Comparison of ENCODE assay signal across 24 mouse cellular contexts in genomic region chr19:36867416-36867815, GRCm38 (mm10).
"Had no signal": no experiment of that assay in that cellular context is flagged by ENCODE, and none has a peak within 500 bp of the region (broad histone marks: within the 10 kb centered on the region; RNA-seq: fewer than 3 reads in every experiment).

No protein-coding gene starts in this region.

- H3K9ac ChIP-seq: heart, embryonic 12.5 days; hindbrain, embryonic 12.5 days; hindbrain, embryonic 14.5 days; intestine, embryonic 15.5 days; limb, embryonic 12.5 days; liver, embryonic 13.5 days; liver, embryonic 15.5 days; liver, postnatal 0 days had no signal

- H3K4me1 ChIP-seq: heart, embryonic 10.5 days; heart, embryonic 12.5 days; hindbrain, embryonic 10.5 days; hindbrain, embryonic 12.5 days; intestine, embryonic 15.5 days; limb, embryonic 10.5 days; limb, embryonic 12.5 days; liver, embryonic 13.5 days; liver, embryonic 15.5 days had no signal

- H3K9me3 ChIP-seq: heart, embryonic 10.5 days; heart, embryonic 12.5 days; hindbrain, embryonic 10.5 days; hindbrain, embryonic 12.5 days; intestine, embryonic 15.5 days; limb, embryonic 10.5 days; limb, embryonic 12.5 days; liver, embryonic 13.5 days; liver, embryonic 15.5 days had no signal

- ATAC-seq: forebrain, embryonic 16.5 days; hindbrain, embryonic 16.5 days; inflammation-experienced regulatory T-cells, adult 6 months; intestine, embryonic 15.5 days; intestine, postnatal 0 days; liver, postnatal 0 days had no signal

- DNase-seq: gastrocnemius, adult 2 months; gastrocnemius, postnatal 10 days; gastrocnemius, postnatal 25 days; heart, adult 18-20 months; heart, postnatal 10 days; heart, postnatal 4 days; liver; liver, embryonic 13.5 days; liver, postnatal 0 days; lung, adult 2 months had no signal

- H3K27ac ChIP-seq: gastrocnemius, adult 2 months; heart, embryonic 10.5 days; hindbrain, embryonic 10.5 days; hindbrain, embryonic 12.5 days; hindbrain, embryonic 14.5 days; intestine, embryonic 15.5 days; left cerebral cortex, adult 2 months; limb, embryonic 10.5 days; limb, embryonic 12.5 days; liver, embryonic 13.5 days; liver, embryonic 15.5 days had no signal

- H3K4me2 ChIP-seq: heart, embryonic 12.5 days; hindbrain, embryonic 12.5 days; hindbrain, embryonic 14.5 days; intestine, embryonic 15.5 days; limb, embryonic 12.5 days; liver, embryonic 13.5 days; liver, embryonic 15.5 days had no signal

- H3K4me3 ChIP-seq: gastrocnemius, adult 2 months; heart, embryonic 10.5 days; heart, embryonic 12.5 days; hindbrain, embryonic 10.5 days; hindbrain, embryonic 12.5 days; intestine, embryonic 15.5 days; left cerebral cortex, adult 2 months; limb, embryonic 10.5 days; limb, embryonic 12.5 days; liver, embryonic 13.5 days; liver, embryonic 15.5 days had no signal

- H3K27me3 ChIP-seq: heart, embryonic 12.5 days; hindbrain, embryonic 12.5 days; intestine, embryonic 15.5 days; limb, embryonic 12.5 days; liver, embryonic 13.5 days; liver, embryonic 15.5 days had no signal
